Mouse (Mus musculus): ENCODE measurements at regions not wholly inside any gene's neighbourhood (a gene's known extent, or its start where the extent isn't known, plus 50 kb on each side); places are given as distances from the start of the nearest gene placed in this dataset.
A peak's percentile ranks its signal among the peaks of the same experiment; 100 is the strongest.

GRCm38 (mm10) chr13:60237091-60237490, 59.9 kb upstream of the Gas1 start:
- Histone ChIP-seq H3K36me3 (ENCODE audit: control insufficient read depth, insufficient read depth) (no peaks in the 10 kb centered on the region), H3K9me3 (replicated peaks; ENCODE audit: control insufficient read depth, low read length) (0 out of 2 replicates have a peak, but pooled peaks cover 2% of the 10 kb centered on the region), H3K27ac (ENCODE audit: low read length) (no peak overlapping the region), H3K9ac (ENCODE audit: low read length) (no peak overlapping the region), H3K4me2 (ENCODE audit: low read depth, low read length) (no peak overlapping the region), H3K27me3 (ENCODE audit: control insufficient read depth, insufficient read depth, low read length) (no peaks in the 10 kb centered on the region), H3K4me3 (ENCODE audit: low read length) (no peak overlapping the region), H3K4me1 (ENCODE audit: control insufficient read depth, insufficient read depth, low read length) (no peaks in the 10 kb centered on the region)
- 88% methylated on average over 3 of the region's 3 CpGs for WGBS
- no peak for ATAC-seq (replicated peaks; ENCODE audit: extremely low read depth, insufficient read depth, low FRiP score)

- Histone ChIP-seq H3K36me3 (ENCODE audit: control insufficient read depth, insufficient read depth) (no peaks in the 10 kb centered on the region), H3K27me3 (ENCODE audit: control insufficient read depth, insufficient read depth, low read length) (no peaks in the 10 kb centered on the region), H3K4me3 (ENCODE audit: low read length) (no peak overlapping the region), H3K27ac (ENCODE audit: low read length) (no peak overlapping the region), H3K4me1 (ENCODE audit: control insufficient read depth, insufficient read depth, low read length) (no peaks in the 10 kb centered on the region), H3K9me3 (replicated peaks; ENCODE audit: control insufficient read depth, low read length) (0 out of 2 replicates have a peak, but pooled peaks cover 2% of the 10 kb centered on the region), H3K9ac (ENCODE audit: low read length) (no peak overlapping the region), H3K4me2 (ENCODE audit: low read depth, low read length) (no peak overlapping the region)
- ATAC-seq (replicated peaks; ENCODE audit: extremely low read depth, insufficient read depth, low FRiP score): peak; percentile 32; the same call in 1 of the 2 replicates
- WGBS: 44% methylated on average over 8 of the region's 8 CpGs
Measured at GRCm38 (mm10) chr13:60242447-60243109, 65.4 kb upstream of the Gas1 start.

GRCm38 (mm10) chr13:60243110-60243481, 65.9 kb upstream of the Gas1 start:
- Histone ChIP-seq H3K27me3 (ENCODE audit: control insufficient read depth, insufficient read depth, low read length) (no peaks in the 10 kb centered on the region), H3K4me3 (ENCODE audit: low read length) (no peak overlapping the region), H3K9me3 (replicated peaks; ENCODE audit: control insufficient read depth, low read length) (0 out of 2 replicates have a peak, but pooled peaks cover 2% of the 10 kb centered on the region), H3K4me2 (ENCODE audit: low read depth, low read length) (no peak overlapping the region), H3K36me3 (ENCODE audit: control insufficient read depth, insufficient read depth) (no peaks in the 10 kb centered on the region), H3K9ac (ENCODE audit: low read length) (no peak overlapping the region), H3K4me1 (ENCODE audit: control insufficient read depth, insufficient read depth, low read length) (peaks cover 3% of the 10 kb centered on the region; the same call in 1 of the 2 replicates), H3K27ac (ENCODE audit: low read length) (no peak overlapping the region)
- 50% methylated on average over 4 of the region's 4 CpGs for WGBS
- no peak for ATAC-seq (replicated peaks; ENCODE audit: extremely low read depth, insufficient read depth, low FRiP score)

- peaks cover 3% of the 10 kb centered on the region; the same call in 1 of the 2 replicates for H3K4me1 ChIP-seq (ENCODE audit: control insufficient read depth, insufficient read depth, low read length)
- WGBS: 60% methylated on average over 7 of the region's 7 CpGs
- no peaks in the 10 kb centered on the region for H3K27me3 ChIP-seq (ENCODE audit: control insufficient read depth, insufficient read depth, low read length)
- no peaks in the 10 kb centered on the region for H3K9me3 ChIP-seq (replicated peaks; ENCODE audit: control insufficient read depth, low read length)
- no peak for ATAC-seq (replicated peaks; ENCODE audit: extremely low read depth, insufficient read depth, low FRiP score)
- no peak overlapping the region for H3K27ac ChIP-seq (ENCODE audit: low read length)
- H3K4me3 ChIP-seq (ENCODE audit: low read length): no peak overlapping the region
- H3K4me2 ChIP-seq (ENCODE audit: low read depth, low read length): no peak overlapping the region
- H3K36me3 ChIP-seq (ENCODE audit: control insufficient read depth, insufficient read depth): no peaks in the 10 kb centered on the region
- H3K9ac ChIP-seq (ENCODE audit: low read length): no peak overlapping the region
Measured at GRCm38 (mm10) chr13:60255162-60255561, 78.0 kb upstream of the Gas1 start.

- WGBS: 53% methylated on average over 7 of the region's 7 CpGs
- H3K36me3 ChIP-seq (ENCODE audit: control insufficient read depth, insufficient read depth): no peaks in the 10 kb centered on the region
- H3K9ac ChIP-seq (ENCODE audit: low read length): no peak overlapping the region
- no peak overlapping the region for H3K4me2 ChIP-seq (ENCODE audit: low read depth, low read length)
- ATAC-seq (replicated peaks; ENCODE audit: extremely low read depth, insufficient read depth, low FRiP score): no peak
- no peak overlapping the region for H3K27ac ChIP-seq (ENCODE audit: low read length)
- H3K9me3 ChIP-seq (replicated peaks; ENCODE audit: control insufficient read depth, low read length): no peaks in the 10 kb centered on the region
- no peaks in the 10 kb centered on the region for H3K27me3 ChIP-seq (ENCODE audit: control insufficient read depth, insufficient read depth, low read length)
- peaks cover 3% of the 10 kb centered on the region; the same call in 1 of the 2 replicates for H3K4me1 ChIP-seq (ENCODE audit: control insufficient read depth, insufficient read depth, low read length)
- no peak overlapping the region for H3K4me3 ChIP-seq (ENCODE audit: low read length)
Measured at GRCm38 (mm10) chr13:60255715-60256114, 78.5 kb upstream of the Gas1 start.

GRCm38 (mm10) chr13:60256997-60257396, 79.8 kb upstream of the Gas1 start:
- Histone ChIP-seq H3K36me3 (ENCODE audit: control insufficient read depth, insufficient read depth) (no peaks in the 10 kb centered on the region), H3K4me1 (ENCODE audit: control insufficient read depth, insufficient read depth, low read length) (peaks cover 3% of the 10 kb centered on the region; the same call in 1 of the 2 replicates), H3K9ac (ENCODE audit: low read length) (no peak overlapping the region), H3K27ac (ENCODE audit: low read length) (no peak overlapping the region), H3K4me2 (ENCODE audit: low read depth, low read length) (no peak overlapping the region), H3K9me3 (replicated peaks; ENCODE audit: control insufficient read depth, low read length) (no peaks in the 10 kb centered on the region), H3K27me3 (ENCODE audit: control insufficient read depth, insufficient read depth, low read length) (no peaks in the 10 kb centered on the region), H3K4me3 (ENCODE audit: low read length) (no peak overlapping the region)
- no peak for ATAC-seq (replicated peaks; ENCODE audit: extremely low read depth, insufficient read depth, low FRiP score)
- 28% methylated on average over 8 of the region's 8 CpGs for WGBS

GRCm38 (mm10) chr13:60257878-60258277, 80.7 kb upstream of the Gas1 start:
- H3K4me2 ChIP-seq (ENCODE audit: low read depth, low read length): no peak overlapping the region
- no peak for ATAC-seq (replicated peaks; ENCODE audit: extremely low read depth, insufficient read depth, low FRiP score)
- peaks cover 3% of the 10 kb centered on the region; the same call in 1 of the 2 replicates for H3K4me1 ChIP-seq (ENCODE audit: control insufficient read depth, insufficient read depth, low read length)
- no peak overlapping the region for H3K9ac ChIP-seq (ENCODE audit: low read length)
- no peaks in the 10 kb centered on the region for H3K9me3 ChIP-seq (replicated peaks; ENCODE audit: control insufficient read depth, low read length)
- no peaks in the 10 kb centered on the region for H3K27me3 ChIP-seq (ENCODE audit: control insufficient read depth, insufficient read depth, low read length)
- no peaks in the 10 kb centered on the region for H3K36me3 ChIP-seq (ENCODE audit: control insufficient read depth, insufficient read depth)
- H3K4me3 ChIP-seq (ENCODE audit: low read length): no peak overlapping the region
- WGBS: 69% methylated on average over 3 of the region's 3 CpGs
- H3K27ac ChIP-seq (ENCODE audit: low read length): no peak overlapping the region

GRCm38 (mm10) chr13:60262449-60263028, 85.4 kb upstream of the Gas1 start:
- Histone ChIP-seq H3K36me3 (ENCODE audit: control insufficient read depth, insufficient read depth) (no peaks in the 10 kb centered on the region), H3K4me1 (ENCODE audit: control insufficient read depth, insufficient read depth, low read length) (peaks cover 3% of the 10 kb centered on the region), H3K4me3 (ENCODE audit: low read length) (no peak overlapping the region), H3K9ac (ENCODE audit: low read length) (no peak overlapping the region), H3K27me3 (ENCODE audit: control insufficient read depth, insufficient read depth, low read length) (no peaks in the 10 kb centered on the region), H3K9me3 (replicated peaks; ENCODE audit: control insufficient read depth, low read length) (peaks cover 5% of the 10 kb centered on the region; the same call in 1 of the 2 replicates), H3K27ac (ENCODE audit: low read length) (no peak overlapping the region; the same call in 1 of the 2 replicates), H3K4me2 (ENCODE audit: low read depth, low read length) (no peak overlapping the region)
- WGBS: 70% methylated on average over 11 of the region's 11 CpGs
- no peak for ATAC-seq (replicated peaks; ENCODE audit: extremely low read depth, insufficient read depth, low FRiP score)

GRCm38 (mm10) chr13:60264504-60264903, 87.3 kb upstream of the Gas1 start:
- WGBS: 88% methylated on average over 4 of the region's 4 CpGs
- Histone ChIP-seq H3K9ac (ENCODE audit: low read length) (no peak overlapping the region), H3K27me3 (ENCODE audit: control insufficient read depth, insufficient read depth, low read length) (no peaks in the 10 kb centered on the region), H3K27ac (ENCODE audit: low read length) (no peak overlapping the region), H3K4me2 (ENCODE audit: low read depth, low read length) (no peak overlapping the region), H3K4me3 (ENCODE audit: low read length) (no peak overlapping the region), H3K4me1 (ENCODE audit: control insufficient read depth, insufficient read depth, low read length) (peaks cover 7% of the 10 kb centered on the region), H3K36me3 (ENCODE audit: control insufficient read depth, insufficient read depth) (no peaks in the 10 kb centered on the region), H3K9me3 (replicated peaks; ENCODE audit: control insufficient read depth, low read length) (peaks cover 5% of the 10 kb centered on the region; the same call in 1 of the 2 replicates)
- no peak for ATAC-seq (replicated peaks; ENCODE audit: extremely low read depth, insufficient read depth, low FRiP score)

All from heart, embryonic 16.5 days (tissue).